Mouse (Mus musculus): ENCODE measurements around the gene Olfr1475. TPM values are rescaled to one million over a fixed set of nuclear protein-coding genes. Genes with fewer than 3 reads are reported as not detected.
"Not testable (repeated sequence)": the region's sequence is repeated elsewhere in the genome, so short reads cannot be mapped to it uniquely, and the experiment has no call there.

Olfr1475 gene
- not detected in 2 replicates for polyA plus RNA-seq (2012; ENCODE audit: insufficient read depth, insufficient read length, missing spikeins)

DNA sequence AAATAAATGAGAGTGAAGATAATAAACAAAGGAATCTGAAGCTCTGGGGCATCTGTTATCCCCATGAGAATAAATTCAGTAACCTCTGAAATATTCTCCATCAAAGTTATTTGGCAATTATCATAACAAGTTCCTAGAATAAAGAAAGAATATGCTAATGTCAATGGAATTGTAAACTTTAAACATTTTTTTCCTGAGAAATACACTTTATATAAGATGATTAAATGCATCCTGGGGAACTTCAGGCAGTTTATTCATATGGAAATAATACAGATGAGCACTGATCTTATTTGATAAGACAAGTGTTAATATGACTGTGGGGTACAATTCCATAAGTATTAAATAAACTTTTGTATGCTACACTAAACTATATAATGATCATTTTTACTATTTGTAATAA lies at the start of gene Olfr1475:
Olfr1475 (minus strand) TSS at position 101 of the 400 bp plus-strand sequence.
- Histone ChIP-seq H3K4me1 (ENCODE audit: control insufficient read depth, insufficient read depth, low read length) (no peaks in the 10 kb centered on the region), H3K27ac (ENCODE audit: insufficient read depth, low read depth, low read length) (no peak within 1 kb of the TSS), H3K4me3 (ENCODE audit: insufficient read depth, low read length) (no peak within 1 kb of the TSS)
- TF ChIP-seq CTCF (IDR thresholded peaks at IDR 0.05; ENCODE audit: low read depth, low read length) (no peak), POLR2A (IDR thresholded peaks at IDR 0.05; ENCODE audit: borderline replicate concordance, low read depth, low read length) (no peak)

DNA sequence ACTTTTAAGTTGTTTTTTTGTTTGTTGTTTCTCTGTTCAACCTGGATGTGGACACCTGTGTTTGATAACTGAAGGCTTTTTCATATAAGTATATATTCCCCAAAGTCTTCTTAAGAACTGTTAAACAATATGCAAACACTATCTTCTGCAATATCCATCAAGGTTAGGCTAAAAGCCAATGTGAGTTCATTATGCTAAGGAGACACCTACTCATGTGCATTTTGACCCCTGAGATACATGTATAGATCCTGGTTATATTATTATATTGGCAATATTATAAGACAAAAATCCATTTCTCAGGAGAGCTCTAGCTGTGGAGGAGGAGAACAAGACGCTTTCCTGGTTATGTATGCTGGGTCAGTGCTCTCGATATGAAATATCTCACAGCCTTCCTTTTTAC lies 47.6 kb upstream of the Olfr1475 start, which contains the start of gene Olfr1480:
Olfr1480 (plus strand) TSS at position 301 of the 400 bp plus-strand sequence.
- Histone ChIP-seq H3K27ac (ENCODE audit: insufficient read depth, low read depth, low read length) (no peak within 1 kb of the TSS), H3K4me1 (ENCODE audit: control insufficient read depth, insufficient read depth, low read length) (no peaks in the 10 kb centered on the region), H3K4me3 (ENCODE audit: insufficient read depth, low read length) (no peak within 1 kb of the TSS)
- no peak for TF ChIP-seq POLR2A (IDR thresholded peaks at IDR 0.05; ENCODE audit: borderline replicate concordance, low read depth, low read length)
- no peak for TF ChIP-seq CTCF (IDR thresholded peaks at IDR 0.05; ENCODE audit: low read depth, low read length)

DNA sequence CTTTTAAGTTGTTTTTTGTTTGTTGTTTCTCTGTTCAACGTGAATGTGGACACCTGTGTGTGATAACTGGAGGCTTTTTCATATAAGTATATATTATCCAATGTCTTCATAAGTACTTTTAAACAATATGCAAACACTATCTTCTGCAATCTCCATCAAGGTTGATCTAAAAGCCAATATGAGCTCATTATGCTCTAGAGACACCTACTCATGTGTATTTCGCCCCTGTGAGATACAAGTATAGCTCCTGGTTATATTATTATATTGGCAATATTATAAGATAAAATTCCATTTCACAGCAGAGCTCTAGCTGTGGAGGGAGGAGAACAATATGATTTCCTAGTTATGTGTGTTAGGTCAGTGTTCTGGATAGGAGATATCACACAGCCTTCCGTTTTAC lies 20.2 kb upstream of the Olfr1475 start, which contains the start of gene Olfr1477:
Olfr1477 (plus strand) TSS at position 301 of the 400 bp plus-strand sequence.
- no peak within 1 kb of the TSS for H3K4me3 ChIP-seq (ENCODE audit: insufficient read depth, low read length)
- H3K4me1 ChIP-seq (ENCODE audit: control insufficient read depth, insufficient read depth, low read length) = no peaks in the 10 kb centered on the region
- no peak for TF ChIP-seq CTCF (IDR thresholded peaks at IDR 0.05; ENCODE audit: low read depth, low read length)
- TF ChIP-seq POLR2A (IDR thresholded peaks at IDR 0.05; ENCODE audit: borderline replicate concordance, low read depth, low read length) = no peak
- no peak within 1 kb of the TSS for H3K27ac ChIP-seq (ENCODE audit: insufficient read depth, low read depth, low read length)

DNA sequence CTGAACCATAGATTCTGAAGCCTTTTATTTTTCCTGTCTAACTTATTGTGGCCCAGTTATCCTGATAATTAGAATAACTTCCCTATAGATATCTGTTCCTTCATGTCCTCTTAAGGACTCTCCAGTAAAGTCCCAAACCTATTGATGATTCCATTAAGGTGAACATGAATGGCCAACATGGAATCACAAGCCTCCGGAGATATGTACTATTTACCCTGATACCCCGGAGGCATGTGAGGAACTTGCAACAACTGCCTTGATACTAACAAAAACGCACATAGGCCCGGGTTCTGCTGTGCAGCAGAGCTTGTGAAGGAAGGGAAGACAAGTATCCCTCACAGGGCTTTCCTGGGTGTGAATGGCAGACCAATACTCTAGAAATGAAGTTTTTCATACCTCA lies 10.7 kb downstream of the Olfr1475 start, which contains the start of gene Olfr1474:
Olfr1474 (plus strand) TSS at position 301 of the 400 bp plus-strand sequence.
- H3K4me1 ChIP-seq (ENCODE audit: control insufficient read depth, insufficient read depth, low read length); H3K27ac ChIP-seq (ENCODE audit: insufficient read depth, low read depth, low read length); H3K4me3 ChIP-seq (ENCODE audit: insufficient read depth, low read length): not testable (repeated sequence)

DNA sequence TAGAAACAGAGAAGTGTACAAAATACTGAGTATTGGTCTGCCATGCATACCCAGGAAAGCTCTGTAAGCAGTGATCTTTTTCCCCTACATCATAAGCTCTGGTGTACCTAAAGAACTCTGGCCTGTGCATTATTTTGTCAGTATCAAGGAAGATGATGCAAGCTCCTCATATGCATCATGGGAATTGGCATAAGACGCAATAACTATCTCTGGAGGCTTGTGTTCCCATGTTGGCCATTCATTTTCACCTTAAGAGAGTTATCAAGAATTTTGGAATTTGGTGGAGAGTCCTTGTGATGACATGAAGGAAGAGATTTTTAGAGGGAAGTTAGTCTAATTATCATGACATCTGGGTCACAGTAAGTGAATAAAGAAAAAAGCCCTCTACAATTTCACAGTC lies 24.0 kb downstream of the Olfr1475 start, which contains the start of gene Olfr1472:
Olfr1472 (minus strand) TSS at position 101 of the 400 bp plus-strand sequence.
- TF ChIP-seq POLR2A (IDR thresholded peaks at IDR 0.05; ENCODE audit: borderline replicate concordance, low read depth, low read length) (no peak), CTCF (IDR thresholded peaks at IDR 0.05; ENCODE audit: low read depth, low read length) (no peak)
- no peak within 1 kb of the TSS for H3K27ac ChIP-seq (ENCODE audit: insufficient read depth, low read depth, low read length)
- H3K4me3 ChIP-seq (ENCODE audit: insufficient read depth, low read length) = no peak within 1 kb of the TSS
- no peaks in the 10 kb centered on the region for H3K4me1 ChIP-seq (ENCODE audit: control insufficient read depth, insufficient read depth, low read length)

DNA sequence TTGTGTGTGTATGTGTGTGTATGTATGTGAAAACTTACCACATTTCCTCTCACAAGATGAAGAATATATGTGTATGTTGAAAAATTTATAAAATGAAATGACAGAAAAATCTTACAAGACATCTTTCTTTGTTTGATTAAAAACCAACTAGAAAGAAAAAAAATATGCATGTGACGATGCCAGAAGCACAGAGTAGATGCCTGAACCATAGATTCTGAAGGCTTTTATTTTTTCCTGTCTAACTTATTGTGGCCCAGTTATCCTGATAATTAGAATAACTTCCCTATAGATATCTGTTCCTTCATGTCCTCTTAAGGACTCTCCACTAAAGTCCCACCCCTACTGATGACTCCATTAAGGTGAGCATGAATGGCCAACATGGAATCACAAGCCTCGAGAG lies 36.9 kb downstream of the Olfr1475 start, which contains the start of gene Olfr1471:
Olfr1471 (plus strand) TSS at position 301 of the 400 bp plus-strand sequence.
- H3K4me3 ChIP-seq (ENCODE audit: insufficient read depth, low read length); H3K27ac ChIP-seq (ENCODE audit: insufficient read depth, low read depth, low read length); H3K4me1 ChIP-seq (ENCODE audit: control insufficient read depth, insufficient read depth, low read length): not testable (repeated sequence)

Other genes starting within 250 kb of the Olfr1475 start
- gene Olfr1463, start 248.9 kb downstream of the Olfr1475 start, polyA plus RNA-seq (2012; ENCODE audit: insufficient read depth, insufficient read length, missing spikeins) = not detected in 2 replicates
- gene Olfr1465, start 164.7 kb downstream of the Olfr1475 start, polyA plus RNA-seq (2012; ENCODE audit: insufficient read depth, insufficient read length, missing spikeins) = not detected in 2 replicates
- gene Olfr1466, start 141.3 kb downstream of the Olfr1475 start, polyA plus RNA-seq (2012; ENCODE audit: insufficient read depth, insufficient read length, missing spikeins) = not detected in 2 replicates
- not detected in 2 replicates for gene Olfr1467, start 118.0 kb downstream of the Olfr1475 start, polyA plus RNA-seq (2012; ENCODE audit: insufficient read depth, insufficient read length, missing spikeins)
- not detected in 2 replicates for gene Olfr1469, start 72.3 kb downstream of the Olfr1475 start, polyA plus RNA-seq (2012; ENCODE audit: insufficient read depth, insufficient read length, missing spikeins)
- gene Olfr1471, start 36.8 kb downstream of the Olfr1475 start, polyA plus RNA-seq (2012; ENCODE audit: insufficient read depth, insufficient read length, missing spikeins) = not detected in 2 replicates
- not detected in 2 replicates for gene Olfr1472, start 24.1 kb downstream of the Olfr1475 start, polyA plus RNA-seq (2012; ENCODE audit: insufficient read depth, insufficient read length, missing spikeins)
- gene Olfr1474, start 10.6 kb downstream of the Olfr1475 start, polyA plus RNA-seq (2012; ENCODE audit: insufficient read depth, insufficient read length, missing spikeins) = not detected in 2 replicates
- gene Olfr1477, start 20.4 kb upstream of the Olfr1475 start, polyA plus RNA-seq (2012; ENCODE audit: insufficient read depth, insufficient read length, missing spikeins) = not detected in 2 replicates
- gene Olfr1480, start 47.7 kb upstream of the Olfr1475 start, polyA plus RNA-seq (2012; ENCODE audit: insufficient read depth, insufficient read length, missing spikeins) = not detected in 2 replicates
- gene Olfr1484, start 103.3 kb upstream of the Olfr1475 start, polyA plus RNA-seq (2012; ENCODE audit: insufficient read depth, insufficient read length, missing spikeins) = not detected in 2 replicates
- gene Olfr1487, start 137.2 kb upstream of the Olfr1475 start, polyA plus RNA-seq (2012; ENCODE audit: insufficient read depth, insufficient read length, missing spikeins) = not detected in 2 replicates
- 0.13 and 0.19 TPM in 2 replicates for gene Olfr1489, start 151.4 kb upstream of the Olfr1475 start, polyA plus RNA-seq (2012; ENCODE audit: insufficient read depth, insufficient read length, missing spikeins)
- gene Olfr1490, start 170.9 kb upstream of the Olfr1475 start, polyA plus RNA-seq (2012; ENCODE audit: insufficient read depth, insufficient read length, missing spikeins) = not detected in 2 replicates
- gene Olfr1491, start 217.1 kb upstream of the Olfr1475 start, polyA plus RNA-seq (2012; ENCODE audit: insufficient read depth, insufficient read length, missing spikeins) = not detected in 2 replicates
- not detected in 2 replicates for gene Olfr1493-ps1, start 243.1 kb upstream of the Olfr1475 start, polyA plus RNA-seq (2012; ENCODE audit: insufficient read depth, insufficient read length, missing spikeins)

Data from bone marrow macrophage, adult 2 months (primary cell).